Mouse (Mus musculus) heart, embryonic 14.5 days (tissue): Measurements from ENCODE around the gene Mogs. TPM values are rescaled to one million over a fixed set of nuclear protein-coding genes. Genes with fewer than 3 reads are reported as not detected.

ENCODE experiments used
- ATAC-seq: fragments of 200-750 bp; cut with Nextera tagmentation; 2 replicates; pipeline ENCODE4 v1.8.0; 2017; ENCODE audit warnings: low read depth, moderate TSS enrichment; ENCODE audit not compliant: insufficient number of reproducible peaks, insufficient read depth, low FRiP score
- H3K27ac ChIP-seq, 2 experiments: fragments of 200-500 bp in 1 of 2; fragments of 300-500 bp in 1 of 2; sonication (generic) in 1 of 2; replicated peaks in 1 of 2; 2 replicates each; pipeline ENCODE4 v1.5.1; 2012 to 2014; ENCODE audit warnings: low read depth in 2 of 2, low read length in 2 of 2, control low read depth in 1 of 2, mild to moderate bottlenecking in 1 of 2, mixed read lengths in 1 of 2; ENCODE audit not compliant: control insufficient read depth in 1 of 2, insufficient read depth in 1 of 2
- H3K27me3 ChIP-seq: fragments of 300-500 bp; sonication (generic); 2 replicates; pipeline ENCODE4 v1.6.1; 2014; ENCODE audit warnings: mild to moderate bottlenecking, low read length, control low read depth; ENCODE audit not compliant: control insufficient read depth, insufficient read depth
- H3K36me3 ChIP-seq: fragments of 300-500 bp; sonication (generic); 2 replicates; pipeline ENCODE4 v1.6.1; 2014; ENCODE audit warnings: mild to moderate bottlenecking, control low read depth, low read length, mixed read lengths; ENCODE audit not compliant: control insufficient read depth, insufficient read depth
- H3K4me1 ChIP-seq, 2 experiments: fragments of 200-500 bp in 1 of 2; fragments of 300-500 bp in 1 of 2; sonication (generic) in 1 of 2; 2 replicates each; pipeline ENCODE4 v1.6.1; 2012 to 2014; ENCODE audit warnings: low read length in 2 of 2, control low read depth in 1 of 2, mixed read lengths in 1 of 2; ENCODE audit not compliant: control insufficient read depth in 2 of 2, insufficient read depth in 2 of 2
- H3K4me2 ChIP-seq: fragments of 300-500 bp; sonication (generic); 2 replicates; pipeline ENCODE4 v1.6.1; 2014; ENCODE audit warnings: mild to moderate bottlenecking, low read length
- H3K4me3 ChIP-seq, 2 experiments: fragments of 200-500 bp in 1 of 2; fragments of 300-500 bp in 1 of 2; sonication (generic) in 1 of 2; 2 replicates each; pipeline ENCODE4 v1.5.1; 2012 to 2014; ENCODE audit warnings: low read length in 2 of 2, mild to moderate bottlenecking in 2 of 2, control low read depth in 1 of 2, low read depth in 1 of 2, moderate library complexity in 1 of 2; ENCODE audit not compliant: control insufficient read depth in 1 of 2, insufficient read depth in 1 of 2
- H3K9ac ChIP-seq: fragments of 300-500 bp; sonication (generic); 2 replicates; pipeline ENCODE4 v1.6.1; 2014; ENCODE audit warnings: mild to moderate bottlenecking, low read length
- H3K9me3 ChIP-seq: fragments of 300-500 bp; sonication (generic); 2 replicates; pipeline ENCODE4 v1.6.1; 2016; ENCODE audit warnings: low read length, control low read depth; ENCODE audit not compliant: control insufficient read depth
- WGBS: fragments of 180-500 bp; shearing (Covaris S2); extraction: QIAGEN DNeasy Blood & Tissue Kit; methylation state at CpG from one replicate; pipeline ENCODE4 v1.1.7; 2014; 5-methylcytosine and 5-hydroxymethylcytosine counted together
- microRNA counts: library from miRNA; unstranded; fragments of <30 nt; microRNA quantifications from one replicate; lab custom pipeline; 2016
- microRNA-seq: library from miRNA; unstranded; fragments of <30 nt; microRNA quantifications from one replicate; pipeline ENCODE4, GENCODE M21; 2016
- polyA plus RNA-seq: library from polyadenylated mRNA; unstranded; fragments of >200 nt; fragmentation: Nextera tagmentation; extraction: Ambion mirVana; gene quantifications from 2 replicates; pipeline ENCODE4 v1.2.1, GENCODE M21; 2014

Gene Mogs
- polyA plus RNA-seq, 1 experiment from 2014 or later, result 21.6 TPM

GRCm38 (mm10) chr6:83166243-83166630 lies 50.9 kb downstream of the Mogs start:
- peak overlapping the region; percentile 88 for H3K9ac ChIP-seq
- H3K4me1 ChIP-seq, result peaks cover 6 to 30% of the 10 kb centered on the region in 2 experiments; a peak in 3 of 4 replicates
- peaks cover 16% of the 10 kb centered on the region for H3K27me3 ChIP-seq
- peak overlapping the region; percentile 89 for H3K4me2 ChIP-seq
- no peak for ATAC-seq
- no peaks in the 10 kb centered on the region; the same call in 1 of the 2 replicates for H3K36me3 ChIP-seq
- no peaks in the 10 kb centered on the region for H3K9me3 ChIP-seq
- WGBS, result 0% methylated on average over 12 of the region's 12 CpGs
- H3K27ac ChIP-seq, result peak overlapping the region in 1 of 2 experiments; percentile 54; a peak in 2 of 4 replicates
- peak overlapping the region; percentile 72 to 81 for H3K4me3 ChIP-seq

MicroRNAs within 50 kb of the gene (microRNA counts, 519-probe panel; counts per million panel counts)
- 322 counts per million, percentile 70 among the panel's probes with 10 or more counts for microRNA mmu-miR-3470a+mmu-miR-3470b (lab: Ali Mortazavi, UCI)

Small RNAs within 50 kb of the gene (microRNA-seq; reads per million reads assigned to microRNA genes)
- not detected for gene Mir3470a

Other genes starting within 250 kb of the Mogs start
- not detected in 2 replicates for gene Sema4f, start 175.7 kb upstream of the Mogs start, polyA plus RNA-seq
- 0.35 and 1.4 TPM in 2 replicates for gene M1ap, start 168.6 kb upstream of the Mogs start, polyA plus RNA-seq
- 4.3 and 6.4 TPM in 2 replicates for gene Dok1, start 82.0 kb upstream of the Mogs start, polyA plus RNA-seq
- 3.8 and 6.2 TPM in 2 replicates for gene Loxl3, start 81.3 kb upstream of the Mogs start, polyA plus RNA-seq
- 87.8 and 95.5 TPM in 2 replicates for gene Aup1, start 61.0 kb upstream of the Mogs start, polyA plus RNA-seq
- 42.8 and 47.6 TPM in 2 replicates for gene Htra2, start 60.2 kb upstream of the Mogs start, polyA plus RNA-seq
- gene Dqx1, start 57.7 kb upstream of the Mogs start, polyA plus RNA-seq, result 0.38 and 0.46 TPM in 2 replicates
- gene Tlx2, start 45.2 kb upstream of the Mogs start, polyA plus RNA-seq, result 0.30 and 1.9 TPM in 2 replicates
- gene Pcgf1, start 37.6 kb upstream of the Mogs start, polyA plus RNA-seq, result 14.1 and 16.8 TPM in 2 replicates
- gene Lbx2, start 29.1 kb upstream of the Mogs start, polyA plus RNA-seq, result 0.28 TPM in 1 of 2 replicates, not detected in the other
- gene Ccdc142, start 13.9 kb upstream of the Mogs start, polyA plus RNA-seq, result 1.6 and 2.2 TPM in 2 replicates
- gene Gm42688, start 13.9 kb upstream of the Mogs start, polyA plus RNA-seq, result 1.3 and 1.5 TPM in 2 replicates
- gene Mrpl53, start 6.5 kb upstream of the Mogs start, polyA plus RNA-seq, result 179 and 180 TPM in 2 replicates
- gene Wbp1, start 6.1 kb downstream of the Mogs start, polyA plus RNA-seq, result 76.0 and 94.5 TPM in 2 replicates
- 10.3 and 11.3 TPM in 2 replicates for gene Ino80b, start 9.9 kb downstream of the Mogs start, polyA plus RNA-seq
- gene Rtkn, start 20.0 kb downstream of the Mogs start, polyA plus RNA-seq, result 9.9 and 11.6 TPM in 2 replicates
- gene Wdr54, start 40.9 kb downstream of the Mogs start, polyA plus RNA-seq, result 6.0 and 6.2 TPM in 2 replicates
- 0.31 and 0.43 TPM in 2 replicates for gene 1700003E16Rik, start 40.9 kb downstream of the Mogs start, polyA plus RNA-seq
- 53.1 and 60.2 TPM in 2 replicates for gene Dctn1, start 50.4 kb downstream of the Mogs start, polyA plus RNA-seq
- 0.11 and 0.16 TPM in 2 replicates for gene Slc4a5, start 104.3 kb downstream of the Mogs start, polyA plus RNA-seq
- gene Mthfd2, start 210.4 kb downstream of the Mogs start, polyA plus RNA-seq, result 23.2 and 24.1 TPM in 2 replicates
- gene Mob1a, start 210.5 kb downstream of the Mogs start, polyA plus RNA-seq, result 34.9 and 36.2 TPM in 2 replicates
- gene Bola3, start 233.7 kb downstream of the Mogs start, polyA plus RNA-seq, result 297 and 314 TPM in 2 replicates